Mouse (Mus musculus) neural tube, embryonic 12.5 days (tissue): ENCODE results near the gene Slc35e4. TPM values are rescaled to one million over a fixed set of nuclear protein-coding genes. Genes with fewer than 3 reads are reported as not detected.
A peak's percentile ranks its signal among the peaks of the same experiment; 100 is the strongest.
"Not testable (repeated sequence)": the region's sequence is repeated elsewhere in the genome, so short reads cannot be mapped to it uniquely, and the experiment has no call there.

Source experiments
- ATAC-seq: fragments of 200-750 bp; cut with Nextera tagmentation; 2 replicates; pipeline ENCODE4 v1.8.0; 2017; ENCODE audit warnings: low read depth, mild to moderate bottlenecking, moderate TSS enrichment, moderate library complexity; ENCODE audit not compliant: low FRiP score
- H3K27ac ChIP-seq: fragments of 300-500 bp; sonication (generic); 2 replicates; pipeline ENCODE4 v1.5.1; 2016
- H3K27me3 ChIP-seq: fragments of 300-500 bp; sonication (generic); replicated peaks from 2 replicates; pipeline ENCODE4 v1.6.1; 2016; ENCODE audit warnings: mild to moderate bottlenecking
- H3K36me3 ChIP-seq: fragments of 300-500 bp; sonication (generic); 2 replicates; pipeline ENCODE4 v1.6.1; 2016; ENCODE audit warnings: mild to moderate bottlenecking
- H3K4me1 ChIP-seq: fragments of 300-500 bp; sonication (generic); 2 replicates; pipeline ENCODE4 v1.6.1; 2016
- H3K4me2 ChIP-seq: fragments of 300-500 bp; sonication (generic); replicated peaks from 2 replicates; pipeline ENCODE4 v1.6.1; 2016; ENCODE audit warnings: mild to moderate bottlenecking
- H3K4me3 ChIP-seq: fragments of 300-500 bp; sonication (generic); 2 replicates; pipeline ENCODE4 v1.5.1; 2016
- H3K9ac ChIP-seq: fragments of 300-500 bp; sonication (generic); 2 replicates; pipeline ENCODE4 v1.6.1; 2016; ENCODE audit warnings: mild to moderate bottlenecking
- H3K9me3 ChIP-seq: fragments of 300-500 bp; sonication (generic); 2 replicates; pipeline ENCODE4 v1.6.1; 2016; ENCODE audit warnings: mild to moderate bottlenecking
- WGBS: fragments of 180-500 bp; shearing (Covaris S2); methylation state at CpG from one replicate; pipeline ENCODE4 v1.1.7; 2016; 5-methylcytosine and 5-hydroxymethylcytosine counted together
- polyA plus RNA-seq: library from polyadenylated mRNA; unstranded; fragments of >200 nt; fragmentation: Nextera tagmentation; extraction: Ambion mirVana; gene quantifications from 2 replicates; pipeline ENCODE4 v1.2.1, GENCODE M21; 2016

The Slc35e4 gene
- polyA plus RNA-seq, 1 experiment from 2014 or later: 9.1 TPM

- no peaks in the 10 kb centered on the region for H3K36me3 ChIP-seq
- H3K4me3 ChIP-seq: peak overlapping the region; percentile 56
- H3K4me1 ChIP-seq: peaks cover 38% of the 10 kb centered on the region
- no peaks in the 10 kb centered on the region for H3K9me3 ChIP-seq
- 16% methylated on average over 19 of the region's 19 CpGs for WGBS
- H3K9ac ChIP-seq: peak overlapping the region; percentile 62; the same call in 1 of the 2 replicates
- no peaks in the 10 kb centered on the region for H3K27me3 ChIP-seq
- peak overlapping the region; percentile 86 for H3K4me2 ChIP-seq
- no peak overlapping the region for H3K27ac ChIP-seq
- peak; percentile 11 for ATAC-seq
Measured at GRCm38 (mm10) chr11:3912100-3912874, 2.2 kb downstream of the Slc35e4 start.

GRCm38 (mm10) chr11:3911440-3911839 lies 3.0 kb downstream of the Slc35e4 start:
- not testable (repeated sequence) for H3K9me3 ChIP-seq, H3K36me3 ChIP-seq, H3K27ac ChIP-seq, H3K27me3 ChIP-seq, H3K9ac ChIP-seq, H3K4me3 ChIP-seq, ATAC-seq
- Histone ChIP-seq H3K4me1 (peaks cover 38% of the 10 kb centered on the region), H3K4me2 (peak overlapping the region; percentile 86)
- 93% methylated on average over 6 of the region's 6 CpGs for WGBS

- no peak for ATAC-seq
- Histone ChIP-seq H3K27me3 (no peaks in the 10 kb centered on the region), H3K4me1 (peaks cover 38% of the 10 kb centered on the region), H3K36me3 (no peaks in the 10 kb centered on the region), H3K4me3 (no peak overlapping the region; the same call in 1 of the 2 replicates), H3K9me3 (no peaks in the 10 kb centered on the region), H3K4me2 (peak overlapping the region; percentile 86), H3K27ac (no peak overlapping the region), H3K9ac (peak overlapping the region; percentile 38; the same call in 1 of the 2 replicates)
- WGBS: 57% methylated on average over 5 of the region's 5 CpGs
Measured at GRCm38 (mm10) chr11:3910513-3911310, 3.8 kb downstream of the Slc35e4 start.

GRCm38 (mm10) chr11:3909236-3909635 lies 5.2 kb downstream of the Slc35e4 start:
- no peak overlapping the region for H3K27ac ChIP-seq
- no peak overlapping the region for H3K4me3 ChIP-seq
- no peaks in the 10 kb centered on the region for H3K27me3 ChIP-seq
- no peak overlapping the region for H3K9ac ChIP-seq
- H3K4me1 ChIP-seq: peaks cover 36% of the 10 kb centered on the region
- no peak for ATAC-seq
- H3K9me3 ChIP-seq: no peaks in the 10 kb centered on the region
- no peak overlapping the region for H3K4me2 ChIP-seq
- H3K36me3 ChIP-seq: peaks cover 10% of the 10 kb centered on the region; the same call in 1 of the 2 replicates
- WGBS: 86% methylated on average over 4 of the region's 4 CpGs

- Histone ChIP-seq H3K27ac (no peak overlapping the region), H3K9me3 (no peaks in the 10 kb centered on the region), H3K4me1 (peaks cover 9% of the 10 kb centered on the region), H3K9ac (no peak overlapping the region), H3K27me3 (no peaks in the 10 kb centered on the region), H3K4me2 (no peak overlapping the region), H3K4me3 (no peak overlapping the region), H3K36me3 (peaks cover 10% of the 10 kb centered on the region; the same call in 1 of the 2 replicates)
- WGBS: 80% methylated on average over 1 of the region's 1 CpGs
- ATAC-seq: no peak
Measured at GRCm38 (mm10) chr11:3905446-3905845, 9.0 kb downstream of the Slc35e4 start.

- 89% methylated on average over 6 of the region's 6 CpGs for WGBS
- H3K27ac ChIP-seq: no peak overlapping the region
- H3K4me3 ChIP-seq: no peak overlapping the region
- H3K4me2 ChIP-seq: no peak overlapping the region
- no peaks in the 10 kb centered on the region for H3K9me3 ChIP-seq
- peaks cover 4% of the 10 kb centered on the region for H3K4me1 ChIP-seq
- H3K9ac ChIP-seq: no peak overlapping the region
- no peak for ATAC-seq
- peaks cover 10% of the 10 kb centered on the region; the same call in 1 of the 2 replicates for H3K36me3 ChIP-seq
- H3K27me3 ChIP-seq: no peaks in the 10 kb centered on the region
Measured at GRCm38 (mm10) chr11:3904673-3905072, 9.8 kb downstream of the Slc35e4 start.

GRCm38 (mm10) chr11:3903046-3903445 lies 11.4 kb downstream of the Slc35e4 start:
- H3K27me3 ChIP-seq: no peaks in the 10 kb centered on the region
- H3K36me3 ChIP-seq: peaks cover 18% of the 10 kb centered on the region
- H3K4me1 ChIP-seq: no peaks in the 10 kb centered on the region
- no peak overlapping the region for H3K9ac ChIP-seq
- no peak overlapping the region for H3K27ac ChIP-seq
- H3K4me3 ChIP-seq: no peak overlapping the region
- H3K4me2 ChIP-seq: no peak overlapping the region
- no peak for ATAC-seq
- no peaks in the 10 kb centered on the region for H3K9me3 ChIP-seq
- 84% methylated on average over 5 of the region's 5 CpGs for WGBS

GRCm38 (mm10) chr11:3902516-3902915 lies 11.9 kb downstream of the Slc35e4 start:
- 89% methylated on average over 3 of the region's 3 CpGs for WGBS
- ATAC-seq: no peak
- Histone ChIP-seq H3K27ac (no peak overlapping the region), H3K4me3 (no peak overlapping the region), H3K4me2 (no peak overlapping the region), H3K27me3 (no peaks in the 10 kb centered on the region), H3K9ac (no peak overlapping the region), H3K36me3 (peaks cover 23% of the 10 kb centered on the region), H3K9me3 (no peaks in the 10 kb centered on the region), H3K4me1 (no peaks in the 10 kb centered on the region)

- Histone ChIP-seq H3K4me3 (no peak overlapping the region), H3K9me3 (no peaks in the 10 kb centered on the region), H3K36me3 (peaks cover 31% of the 10 kb centered on the region), H3K4me2 (no peak overlapping the region), H3K27ac (no peak overlapping the region), H3K4me1 (peaks cover 4% of the 10 kb centered on the region; the same call in 1 of the 2 replicates), H3K27me3 (no peaks in the 10 kb centered on the region), H3K9ac (no peak overlapping the region)
- ATAC-seq: no peak
- 85% methylated on average over 6 of the region's 6 CpGs for WGBS
Measured at GRCm38 (mm10) chr11:3900296-3900695, 14.2 kb downstream of the Slc35e4 start.

GRCm38 (mm10) chr11:3895933-3896332 lies 18.5 kb downstream of the Slc35e4 start:
- no peak for ATAC-seq
- 94% methylated on average over 1 of the region's 1 CpGs for WGBS
- no peak overlapping the region for H3K27ac ChIP-seq
- H3K4me1 ChIP-seq: peaks cover 4% of the 10 kb centered on the region; the same call in 1 of the 2 replicates
- H3K27me3 ChIP-seq: no peaks in the 10 kb centered on the region
- H3K4me3 ChIP-seq: no peak overlapping the region
- H3K4me2 ChIP-seq: no peak overlapping the region
- no peaks in the 10 kb centered on the region for H3K9me3 ChIP-seq
- H3K9ac ChIP-seq: no peak overlapping the region
- H3K36me3 ChIP-seq: peaks cover 21% of the 10 kb centered on the region

- 5% methylated on average over 10 of the region's 10 CpGs for WGBS
- H3K4me2 ChIP-seq: peak overlapping the region; percentile 73
- no peak for ATAC-seq
- H3K9ac ChIP-seq: peak overlapping the region; percentile 59
- H3K27me3 ChIP-seq: no peaks in the 10 kb centered on the region
- H3K27ac ChIP-seq: peak overlapping the region; percentile 50; the same call in 1 of the 2 replicates
- H3K36me3 ChIP-seq: peaks cover 21% of the 10 kb centered on the region
- H3K9me3 ChIP-seq: no peaks in the 10 kb centered on the region
- H3K4me1 ChIP-seq: peaks cover 4% of the 10 kb centered on the region; the same call in 1 of the 2 replicates
- H3K4me3 ChIP-seq: peak overlapping the region; percentile 44
Measured at GRCm38 (mm10) chr11:3895458-3895857, 19.0 kb downstream of the Slc35e4 start.
